Mouse (Mus musculus): Measurements from ENCODE around the gene Spc24. TPM values are rescaled to one million over a fixed set of nuclear protein-coding genes. Genes with fewer than 3 reads are reported as not detected.

Gene Spc24
- total RNA-seq, 1 experiment: 127 TPM

DNA sequence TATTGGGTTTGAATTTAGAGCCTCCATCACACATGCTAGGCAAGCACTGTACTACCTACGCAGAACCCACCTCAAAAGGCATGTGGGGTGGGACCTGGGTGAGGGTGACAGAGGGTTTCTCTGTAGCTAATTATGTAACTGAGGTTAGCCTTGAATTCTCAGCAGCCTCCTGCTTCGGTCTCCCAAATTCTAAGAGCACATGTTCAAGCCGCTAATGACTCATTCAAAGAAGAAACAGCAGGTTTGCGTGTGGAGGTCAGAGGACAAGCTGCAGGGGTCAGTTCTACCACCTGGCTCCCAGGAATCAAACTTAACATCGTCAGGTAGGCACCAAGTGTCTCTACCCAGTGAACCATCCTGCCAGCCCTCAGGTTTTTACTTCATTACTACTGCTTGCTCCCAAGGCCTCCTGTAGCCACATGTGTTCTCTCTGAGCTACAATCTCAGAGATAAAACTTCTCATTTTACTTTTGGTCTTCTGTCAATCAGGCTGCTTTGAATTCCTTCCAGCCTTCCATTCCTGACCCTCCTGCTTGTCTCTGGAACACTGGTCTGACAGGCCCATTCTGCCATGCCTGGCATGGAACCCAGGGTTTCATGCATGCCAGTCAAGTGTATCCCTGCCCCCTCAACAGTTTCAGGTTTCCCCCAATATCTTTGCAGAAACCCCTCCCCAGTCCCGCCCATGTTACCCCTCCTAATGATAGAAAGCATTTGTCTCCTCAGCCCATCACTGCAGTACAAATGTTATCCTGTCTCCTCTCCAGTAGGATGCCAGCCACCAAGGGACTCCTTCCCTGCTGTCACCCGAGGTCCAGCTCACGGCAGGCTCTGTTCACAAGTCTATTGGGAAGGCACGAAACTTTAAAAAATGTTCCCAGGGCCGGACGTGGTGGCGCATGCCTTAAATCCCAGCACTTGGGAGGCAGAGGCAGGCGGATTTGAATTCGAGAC, 1.2 kb downstream of the Spc24 start:
- in situ Hi-C loops (cut with MboI; ENCODE audit: low sequenced_read_pairs in 2 of 2, unreplicated experiment in 2 of 2): no loop called here
- H3K9me3 ChIP-seq (ENCODE audit: control insufficient read depth, insufficient read depth, low read depth, low read length): no peaks in the 10 kb centered on the region
- H3K4me1 ChIP-seq (ENCODE audit: control insufficient read depth in 2 of 2, insufficient read depth in 2 of 2, low read length in 2 of 2, poor library complexity in 1 of 2): peaks cover 7 to 19% of the 10 kb centered on the region in 2 experiments
- TF ChIP-seq HCFC1 (IDR thresholded peaks at IDR 0.05; ENCODE audit: borderline replicate concordance, insufficient read depth, low read length): no peak
- TF ChIP-seq MAFK (IDR thresholded peaks at IDR 0.05; ENCODE audit: insufficient read depth, low read depth, low read length): no peak
- TF ChIP-seq ZNF384 (IDR thresholded peaks at IDR 0.05; ENCODE audit: low read depth, low read length): no peak
- no peak for TF ChIP-seq CHD2 (IDR thresholded peaks at IDR 0.05; ENCODE audit: low read depth, low read length)
- TF ChIP-seq ZC3H11A (IDR thresholded peaks at IDR 0.05; ENCODE audit: borderline replicate concordance, low read depth, low read length): no peak
- H3K36me3 ChIP-seq (ENCODE audit: control insufficient read depth, insufficient read depth, low read length, poor library complexity, severe bottlenecking): peaks cover 20% of the 10 kb centered on the region
- H3K4me3 ChIP-seq (ENCODE audit: insufficient read depth in 1 of 2, low read depth in 1 of 2, low read length in 2 of 2, poor library complexity in 1 of 2, severe bottlenecking in 1 of 2): peak overlapping the region; percentile 89 to 93
- peak overlapping the region; percentile 93; the same call in 1 of the 2 replicates for H3K9ac ChIP-seq (ENCODE audit: insufficient read depth, low read depth, low read length, poor library complexity, severe bottlenecking)
- H3K27ac ChIP-seq (ENCODE audit: insufficient read depth, low read depth, low read length, poor library complexity, severe bottlenecking): no peak overlapping the region
- DNase-seq (ENCODE audit: low read depth, low spot score): no peak

DNA sequence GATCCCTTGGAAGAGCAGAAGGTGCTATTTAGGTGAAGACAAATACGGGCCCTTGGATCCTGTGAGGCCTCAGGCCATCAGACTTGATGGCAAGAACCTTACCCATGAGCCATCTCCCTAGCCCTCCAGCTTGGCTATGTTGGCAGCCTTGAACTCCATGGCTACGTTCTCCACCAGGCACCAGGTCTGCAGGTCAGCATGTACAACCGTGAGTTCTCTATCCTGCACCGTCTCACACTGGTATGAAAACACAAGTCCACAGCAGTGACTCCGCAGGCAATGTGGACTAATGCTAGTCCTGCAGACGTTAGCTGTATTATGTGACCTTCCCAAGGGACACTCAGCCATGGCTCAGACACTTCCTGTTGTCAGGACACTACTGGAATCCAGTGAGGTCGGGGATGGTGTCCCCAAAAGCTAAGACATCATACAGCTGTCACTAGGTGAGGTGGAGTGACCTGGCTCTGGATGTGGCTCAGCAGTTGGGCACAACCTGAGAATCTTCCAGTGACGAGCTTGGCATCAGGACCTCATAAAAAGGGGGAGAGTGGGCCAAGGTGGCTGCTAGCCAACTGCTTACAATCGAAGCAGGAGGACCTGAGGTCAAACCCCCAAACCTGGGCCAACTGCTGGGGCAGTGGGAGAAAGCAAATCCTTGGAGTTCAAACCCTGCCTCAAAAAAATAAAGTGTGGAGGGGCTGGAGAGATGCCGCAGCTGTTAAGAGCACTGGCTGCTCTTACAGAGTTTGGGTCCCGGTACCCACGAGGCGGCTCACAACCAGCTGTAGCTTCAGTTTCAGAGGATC, 5.4 kb downstream of the Spc24 start:
- Histone ChIP-seq H3K27ac (ENCODE audit: insufficient read depth, low read depth, low read length, poor library complexity, severe bottlenecking) (no peak overlapping the region), H3K9ac (ENCODE audit: insufficient read depth, low read depth, low read length, poor library complexity, severe bottlenecking) (no peak overlapping the region), H3K9me3 (ENCODE audit: control insufficient read depth, insufficient read depth, low read depth, low read length) (no peaks in the 10 kb centered on the region), H3K4me1 (ENCODE audit: control insufficient read depth in 2 of 2, insufficient read depth in 2 of 2, low read length in 2 of 2, poor library complexity in 1 of 2) (peaks cover 2 to 24% of the 10 kb centered on the region in 2 experiments), H3K4me3 (ENCODE audit: insufficient read depth in 1 of 2, low read depth in 1 of 2, low read length in 2 of 2, poor library complexity in 1 of 2, severe bottlenecking in 1 of 2) (no peak overlapping the region), H3K36me3 (ENCODE audit: control insufficient read depth, insufficient read depth, low read length, poor library complexity, severe bottlenecking) (peaks cover 20% of the 10 kb centered on the region)
- in situ Hi-C loops (cut with MboI; ENCODE audit: low sequenced_read_pairs in 2 of 2, unreplicated experiment in 2 of 2): no loop called here
- no peak for DNase-seq (ENCODE audit: low read depth, low spot score)
- TF ChIP-seq ZNF384 (IDR thresholded peaks at IDR 0.05; ENCODE audit: low read depth, low read length): no peak
- TF ChIP-seq MAFK (IDR thresholded peaks at IDR 0.05; ENCODE audit: insufficient read depth, low read depth, low read length): no peak
- TF ChIP-seq HCFC1 (IDR thresholded peaks at IDR 0.05; ENCODE audit: borderline replicate concordance, insufficient read depth, low read length): no peak
- TF ChIP-seq CHD2 (IDR thresholded peaks at IDR 0.05; ENCODE audit: low read depth, low read length): no peak
- no peak for TF ChIP-seq ZC3H11A (IDR thresholded peaks at IDR 0.05; ENCODE audit: borderline replicate concordance, low read depth, low read length)

DNA sequence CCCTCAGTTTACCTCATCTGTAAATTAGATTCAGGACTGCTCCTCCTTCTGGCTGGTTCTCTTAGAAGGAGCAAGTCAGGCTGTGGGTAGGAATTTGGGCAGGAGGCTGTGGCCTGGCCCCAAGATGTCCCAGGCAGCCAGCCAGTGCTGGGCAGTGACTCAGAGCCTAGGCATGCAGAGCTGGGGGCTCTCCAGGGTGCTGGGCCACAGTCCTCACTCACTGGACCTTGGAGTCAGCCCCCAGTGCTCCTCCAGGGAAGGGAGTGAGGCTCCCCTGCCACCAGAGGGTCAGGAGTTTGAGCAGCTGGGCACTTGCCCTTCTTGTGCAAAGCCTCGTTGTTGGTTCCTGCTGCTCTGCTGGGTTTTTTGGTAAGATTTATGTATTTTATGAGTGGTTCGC, 6.1 kb downstream of the Spc24 start:
- DNase-seq (ENCODE audit: low read depth, low spot score): no peak
- Histone ChIP-seq H3K9me3 (ENCODE audit: control insufficient read depth, insufficient read depth, low read depth, low read length) (no peaks in the 10 kb centered on the region), H3K9ac (ENCODE audit: insufficient read depth, low read depth, low read length, poor library complexity, severe bottlenecking) (no peak overlapping the region), H3K27ac (ENCODE audit: insufficient read depth, low read depth, low read length, poor library complexity, severe bottlenecking) (no peak overlapping the region), H3K4me3 (ENCODE audit: insufficient read depth in 1 of 2, low read depth in 1 of 2, low read length in 2 of 2, poor library complexity in 1 of 2, severe bottlenecking in 1 of 2) (no peak overlapping the region), H3K36me3 (ENCODE audit: control insufficient read depth, insufficient read depth, low read length, poor library complexity, severe bottlenecking) (peaks cover 22% of the 10 kb centered on the region), H3K4me1 (ENCODE audit: control insufficient read depth in 2 of 2, insufficient read depth in 2 of 2, low read length in 2 of 2, poor library complexity in 1 of 2) (peaks cover 2 to 24% of the 10 kb centered on the region in 2 experiments)
- in situ Hi-C loops (cut with MboI; ENCODE audit: low sequenced_read_pairs in 2 of 2, unreplicated experiment in 2 of 2): no loop called here
- TF ChIP-seq MAFK (IDR thresholded peaks at IDR 0.05; ENCODE audit: insufficient read depth, low read depth, low read length) (no peak), HCFC1 (IDR thresholded peaks at IDR 0.05; ENCODE audit: borderline replicate concordance, insufficient read depth, low read length) (no peak), CHD2 (IDR thresholded peaks at IDR 0.05; ENCODE audit: low read depth, low read length) (no peak), ZNF384 (IDR thresholded peaks at IDR 0.05; ENCODE audit: low read depth, low read length) (no peak), ZC3H11A (IDR thresholded peaks at IDR 0.05; ENCODE audit: borderline replicate concordance, low read depth, low read length) (no peak)

DNA sequence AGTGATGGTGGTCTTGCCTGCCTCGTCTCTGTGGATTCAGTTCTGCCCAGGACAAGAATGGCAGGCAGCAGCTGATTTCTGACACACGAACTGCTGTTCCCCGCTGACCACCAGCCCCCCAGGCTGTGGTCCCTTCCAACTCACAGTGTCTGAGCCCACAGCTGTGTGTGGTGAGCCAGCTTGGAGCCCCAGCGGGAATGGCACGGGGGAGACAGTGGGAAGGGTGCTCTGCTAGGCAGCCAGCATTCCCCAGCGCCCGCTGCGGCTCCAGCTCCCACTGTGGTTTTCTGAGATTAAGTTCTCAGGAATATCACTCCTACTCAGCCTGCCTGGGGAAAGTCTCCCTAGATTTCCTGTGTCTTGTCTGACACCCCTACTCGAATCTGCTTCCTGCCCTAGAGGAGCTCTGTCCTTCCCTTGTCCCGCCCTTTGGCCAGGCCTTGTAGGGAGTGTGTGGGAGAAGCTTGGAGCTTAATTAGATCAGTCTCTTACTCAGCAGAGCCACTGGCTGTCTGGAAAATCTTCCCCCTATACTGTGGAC, 7.8 kb downstream of the Spc24 start:
- H3K4me3 ChIP-seq (ENCODE audit: insufficient read depth in 1 of 2, low read depth in 1 of 2, low read length in 2 of 2, poor library complexity in 1 of 2, severe bottlenecking in 1 of 2): no peak overlapping the region
- no peak overlapping the region; the same call in 1 of the 2 replicates for H3K27ac ChIP-seq (ENCODE audit: insufficient read depth, low read depth, low read length, poor library complexity, severe bottlenecking)
- no peak overlapping the region for H3K9ac ChIP-seq (ENCODE audit: insufficient read depth, low read depth, low read length, poor library complexity, severe bottlenecking)
- no peak for DNase-seq (ENCODE audit: low read depth, low spot score)
- H3K36me3 ChIP-seq (ENCODE audit: control insufficient read depth, insufficient read depth, low read length, poor library complexity, severe bottlenecking): peaks cover 32% of the 10 kb centered on the region
- peaks cover 0 to 17% of the 10 kb centered on the region in 2 experiments; a peak in 3 of 4 replicates for H3K4me1 ChIP-seq (ENCODE audit: control insufficient read depth in 2 of 2, insufficient read depth in 2 of 2, low read length in 2 of 2, poor library complexity in 1 of 2)
- H3K9me3 ChIP-seq (ENCODE audit: control insufficient read depth, insufficient read depth, low read depth, low read length): no peaks in the 10 kb centered on the region
- TF ChIP-seq MAFK (IDR thresholded peaks at IDR 0.05; ENCODE audit: insufficient read depth, low read depth, low read length): no peak
- no peak for TF ChIP-seq ZC3H11A (IDR thresholded peaks at IDR 0.05; ENCODE audit: borderline replicate concordance, low read depth, low read length)
- TF ChIP-seq ZNF384 (IDR thresholded peaks at IDR 0.05; ENCODE audit: low read depth, low read length): no peak
- no peak for TF ChIP-seq CHD2 (IDR thresholded peaks at IDR 0.05; ENCODE audit: low read depth, low read length)
- TF ChIP-seq HCFC1 (IDR thresholded peaks at IDR 0.05; ENCODE audit: borderline replicate concordance, insufficient read depth, low read length): no peak
- in situ Hi-C loops (cut with MboI; ENCODE audit: low sequenced_read_pairs in 2 of 2, unreplicated experiment in 2 of 2): no loop called here

Measured in ES-E14 (cell line).